Mouse (Mus musculus): ENCODE measurements around the gene Saal1.
"Not testable (repeated sequence)": the region's sequence is repeated elsewhere in the genome, so short reads cannot be mapped to it uniquely, and the experiment has no call there.

Gene Saal1

GRCm38 (mm10) chr7:46686827-46687226 lies 23.7 kb downstream of the Saal1 start:
- peak; percentile 55 to 63 for DNase-seq

- no peak for DNase-seq
Measured at GRCm38 (mm10) chr7:46680732-46681131, 29.7 kb downstream of the Saal1 start.

- DNase-seq, result not testable (repeated sequence)
Measured at GRCm38 (mm10) chr7:46679044-46679443, 31.4 kb downstream of the Saal1 start.

GRCm38 (mm10) chr7:46678417-46678816 lies 32.1 kb downstream of the Saal1 start:
- no peak for DNase-seq

GRCm38 (mm10) chr7:46676808-46677360 lies 33.6 kb downstream of the Saal1 start:
- no peak for DNase-seq

GRCm38 (mm10) chr7:46675886-46676285 lies 34.6 kb downstream of the Saal1 start:
- no peak for DNase-seq

- DNase-seq, result no peak
Measured at GRCm38 (mm10) chr7:46675061-46675460, 35.4 kb downstream of the Saal1 start.

GRCm38 (mm10) chr7:46672160-46672672 lies 38.3 kb downstream of the Saal1 start, which contains the start of gene Tph1:
TSS of gene Tph1 (minus strand) at chr7:46672537.
- DNase-seq, result no peak

- DNase-seq, result no peak
Measured at GRCm38 (mm10) chr7:46667256-46667655, 43.2 kb downstream of the Saal1 start.

GRCm38 (mm10) chr7:46665236-46665635 lies 45.2 kb downstream of the Saal1 start:
- peak; percentile 43 to 48 for DNase-seq

- no peak for DNase-seq
Measured at GRCm38 (mm10) chr7:46661591-46662090, 48.8 kb downstream of the Saal1 start.

- no peak for DNase-seq
Measured at GRCm38 (mm10) chr7:46652279-46652678, 58.2 kb downstream of the Saal1 start.

- not testable (repeated sequence) for DNase-seq
Measured at GRCm38 (mm10) chr7:46650231-46650630, 60.2 kb downstream of the Saal1 start.

GRCm38 (mm10) chr7:46648431-46649140 lies 61.9 kb downstream of the Saal1 start:
- no peak for DNase-seq

- no peak for DNase-seq
Measured at GRCm38 (mm10) chr7:46643172-46643571, 67.3 kb downstream of the Saal1 start.

GRCm38 (mm10) chr7:46640062-46640461 lies 70.4 kb downstream of the Saal1 start:
- DNase-seq, result no peak

- peak; percentile 83 to 86 for DNase-seq
Measured at GRCm38 (mm10) chr7:46639692-46640031, 70.8 kb downstream of the Saal1 start, which contains the start of gene Sergef. TSS of gene Sergef (minus strand) at chr7:46639807.

- no peak for DNase-seq
Measured at GRCm38 (mm10) chr7:46638889-46639691, 71.4 kb downstream of the Saal1 start.
